ENCODE assay signal across 8 mouse cellular contexts in the genomic region with DNA sequence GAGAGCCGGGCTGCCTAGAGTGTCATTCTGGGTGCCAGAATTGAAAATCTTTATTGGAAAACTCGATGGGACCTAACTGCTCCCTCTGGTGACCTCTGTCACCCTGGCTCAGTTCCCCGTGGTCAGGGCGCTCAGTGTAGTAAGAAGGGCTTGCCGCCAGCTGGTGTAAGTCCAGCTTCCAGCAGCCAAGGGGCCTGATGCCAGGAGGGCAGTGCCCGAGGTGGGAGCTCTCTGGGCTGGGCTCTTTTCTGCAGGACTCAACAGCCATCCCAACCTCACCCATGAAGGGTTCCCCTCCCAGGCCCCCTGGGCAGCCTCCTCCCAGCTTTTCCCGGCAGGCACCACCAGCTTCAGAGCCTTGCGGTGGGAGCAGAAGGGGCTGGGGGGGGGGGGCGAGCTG. TPM values are rescaled to one million over a fixed set of nuclear protein-coding genes. Genes with fewer than 3 reads are reported as not detected.
DNase-seq lines count a peak whose midpoint lies in the region; ATAC-seq lines count a peak whose summit lies in the region.

No protein-coding gene starts in this region.

- H3K9me3 ChIP-seq in hindbrain, embryonic 10.5 days: no peaks in the 10 kb centered on the region
- H3K9me3 ChIP-seq in hindbrain, embryonic 11.5 days (ENCODE audit: control insufficient read depth, low read length): no peaks in the 10 kb centered on the region
- no peaks in the 10 kb centered on the region for H3K9me3 ChIP-seq in heart, embryonic 10.5 days

- H3K4me2 ChIP-seq in hindbrain, embryonic 11.5 days (replicated peaks; ENCODE audit: low read depth, low read length): no peak overlapping the region

- H3K27me3 ChIP-seq in hindbrain, embryonic 10.5 days (ENCODE audit: insufficient read depth, poor library complexity, severe bottlenecking): peaks cover 99% of the 10 kb centered on the region
- H3K27me3 ChIP-seq in hindbrain, embryonic 11.5 days (ENCODE audit: control insufficient read depth, insufficient read depth, low read length): peaks cover 9% of the 10 kb centered on the region; the same call in 1 of the 2 replicates
- H3K27me3 ChIP-seq in heart, embryonic 10.5 days (ENCODE audit: insufficient read depth, poor library complexity, severe bottlenecking): 0 out of 2 replicates have a peak, but pooled peaks cover 3% of the 10 kb centered on the region

- H3K27ac ChIP-seq in hindbrain, embryonic 10.5 days: 0 out of 2 replicates have a peak overlapping the region, but pooled peaks have one; percentile 45
- H3K27ac ChIP-seq in hindbrain, embryonic 11.5 days (ENCODE audit: low read depth, low read length): no peak overlapping the region
- peak overlapping the region; percentile 37; the same call in 1 of the 2 replicates for H3K27ac ChIP-seq in heart, embryonic 10.5 days

- ATAC-seq in hindbrain, embryonic 11.5 days (ENCODE audit: low FRiP score): no peak

- 0 out of 2 replicates have a peak, but pooled peaks cover 1% of the 10 kb centered on the region for H3K36me3 ChIP-seq in hindbrain, embryonic 10.5 days
- no peaks in the 10 kb centered on the region for H3K36me3 ChIP-seq in hindbrain, embryonic 11.5 days (ENCODE audit: control insufficient read depth, insufficient read depth, low read length)
- peaks cover 9% of the 10 kb centered on the region; the same call in 1 of the 2 replicates for H3K36me3 ChIP-seq in heart, embryonic 10.5 days

- H3K4me1 ChIP-seq in hindbrain, embryonic 10.5 days (replicated peaks): peaks cover 61% of the 10 kb centered on the region
- no peaks in the 10 kb centered on the region for H3K4me1 ChIP-seq in hindbrain, embryonic 11.5 days (replicated peaks; ENCODE audit: control insufficient read depth, insufficient read depth, low read length)
- H3K4me1 ChIP-seq in heart, embryonic 10.5 days: peaks cover 72% of the 10 kb centered on the region

- 68% methylated on average over 9 of the region's 9 CpGs for WGBS in hindbrain, embryonic 10.5 days
- 68% methylated on average over 9 of the region's 9 CpGs for WGBS in hindbrain, embryonic 11.5 days
- 53% methylated on average over 8 of the region's 9 CpGs for WGBS in heart, embryonic 10.5 days

- DNase-seq in hindbrain, embryonic 10.5 days (ENCODE audit: low spot score): no peak
- no peak for DNase-seq in hindbrain, embryonic 11.5 days (ENCODE audit: low spot score)
- DNase-seq in adrenal gland, postnatal 25 days: peak; percentile 67
- DNase-seq in heart, embryonic 10.5 days (ENCODE audit: low spot score): no peak
- DNase-seq in kidney, postnatal 25 days: peak; percentile 88 to 91
- peak; percentile 86 for DNase-seq in lung, postnatal 10 days
- DNase-seq in embryo, embryonic 11 days: no peak
- no peak for DNase-seq in thymus, postnatal 10 days (ENCODE audit: low spot score in 2 of 2)

- no peak overlapping the region for H3K4me3 ChIP-seq in hindbrain, embryonic 10.5 days
- no peak overlapping the region for H3K4me3 ChIP-seq in hindbrain, embryonic 11.5 days (ENCODE audit: low read depth, low read length)
- H3K4me3 ChIP-seq in heart, embryonic 10.5 days: no peak overlapping the region

- no peak overlapping the region for H3K9ac ChIP-seq in hindbrain, embryonic 11.5 days (ENCODE audit: low read depth, low read length)

RNA-seq across cellular contexts. Expression of a gene that starts 42.0 kb away (rescaled TPM):
- polyA plus RNA-seq in hindbrain, embryonic 10.5 days (2016; fragmentation: Nextera tagmentation; extraction: Ambion mirVana): 13.8 and 14.4 TPM in 2 replicates
- 6.4 and 7.8 TPM in 2 replicates for polyA plus RNA-seq in hindbrain, embryonic 11.5 days (2014; fragmentation: Nextera tagmentation; extraction: Ambion mirVana)
- total RNA-seq in adrenal gland, postnatal 25 days (2021): 4.6 and 5.3 TPM in 2 replicates
- polyA plus RNA-seq in heart, embryonic 10.5 days (2016; fragmentation: Nextera tagmentation; extraction: Ambion mirVana): 15.9 and 26.3 TPM in 2 replicates

Comparison
In these comparisons a context has a peak if more than half of its experiments do, and no peak if none do; other contexts are left out.
1. DNase-seq: peak in adrenal gland, postnatal 25 days (single experiment), kidney, postnatal 25 days (2 of 2) and lung, postnatal 10 days (single experiment); none in hindbrain, embryonic 10.5 days (single experiment), hindbrain, embryonic 11.5 days (single experiment), heart, embryonic 10.5 days (single experiment), embryo, embryonic 11 days (single experiment) and thymus, postnatal 10 days (0 of 2).